Mouse (Mus musculus) telencephalon, adult 2 months (tissue): ENCODE measurements around the gene Cttnbp2nl.

ENCODE experiments used
- DNase-seq: peaks from one replicate; pipeline ENCODE4 v3.0.0-alpha.2; 2011; ENCODE audit warnings: low read depth, low spot score

Gene Cttnbp2nl

DNA sequence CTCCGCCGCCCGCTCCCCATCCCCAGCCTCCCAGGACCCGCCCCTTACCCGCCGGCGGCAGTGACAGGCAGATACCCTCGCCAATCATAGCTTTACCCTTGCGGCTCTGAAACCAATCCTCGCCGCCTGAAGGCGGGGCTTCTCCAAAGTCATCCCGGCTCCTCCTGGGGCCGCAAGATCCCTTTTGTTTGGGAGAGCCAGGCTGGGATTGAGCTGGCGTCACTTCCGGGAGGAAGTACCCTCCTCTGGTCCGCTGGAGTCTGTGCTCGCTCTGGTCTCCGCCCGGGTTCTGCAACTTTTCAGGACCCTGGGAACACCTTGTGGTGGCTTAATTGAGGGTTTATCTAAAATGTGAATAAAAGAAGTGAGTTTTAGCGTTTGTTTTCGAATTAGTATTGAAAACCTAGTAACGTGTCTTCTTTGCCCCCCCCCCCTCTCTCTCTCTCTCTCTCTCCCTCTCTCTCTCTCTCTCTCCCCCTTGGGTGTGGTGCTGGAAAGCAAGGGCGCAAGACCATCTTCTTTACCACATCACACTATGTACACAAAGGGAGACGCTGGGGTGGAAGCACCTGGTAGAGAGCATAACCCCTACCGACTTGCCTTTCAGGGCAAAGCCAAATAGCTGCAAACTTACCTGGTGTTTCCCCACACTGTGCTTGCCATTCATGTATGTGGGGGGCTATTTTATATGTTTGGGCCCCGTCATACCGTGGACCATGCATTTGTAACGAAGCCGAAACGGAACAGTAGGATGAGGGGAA is at the start of gene Cttnbp2nl:
Cttnbp2nl (minus strand) TSS at position 210 of the 761 bp plus-strand sequence.
- peak; percentile 99 for DNase-seq

GRCm38 (mm10) chr3:105100270-105100589 is 47.3 kb upstream of the Cttnbp2nl start:
- no peak for DNase-seq

DNA sequence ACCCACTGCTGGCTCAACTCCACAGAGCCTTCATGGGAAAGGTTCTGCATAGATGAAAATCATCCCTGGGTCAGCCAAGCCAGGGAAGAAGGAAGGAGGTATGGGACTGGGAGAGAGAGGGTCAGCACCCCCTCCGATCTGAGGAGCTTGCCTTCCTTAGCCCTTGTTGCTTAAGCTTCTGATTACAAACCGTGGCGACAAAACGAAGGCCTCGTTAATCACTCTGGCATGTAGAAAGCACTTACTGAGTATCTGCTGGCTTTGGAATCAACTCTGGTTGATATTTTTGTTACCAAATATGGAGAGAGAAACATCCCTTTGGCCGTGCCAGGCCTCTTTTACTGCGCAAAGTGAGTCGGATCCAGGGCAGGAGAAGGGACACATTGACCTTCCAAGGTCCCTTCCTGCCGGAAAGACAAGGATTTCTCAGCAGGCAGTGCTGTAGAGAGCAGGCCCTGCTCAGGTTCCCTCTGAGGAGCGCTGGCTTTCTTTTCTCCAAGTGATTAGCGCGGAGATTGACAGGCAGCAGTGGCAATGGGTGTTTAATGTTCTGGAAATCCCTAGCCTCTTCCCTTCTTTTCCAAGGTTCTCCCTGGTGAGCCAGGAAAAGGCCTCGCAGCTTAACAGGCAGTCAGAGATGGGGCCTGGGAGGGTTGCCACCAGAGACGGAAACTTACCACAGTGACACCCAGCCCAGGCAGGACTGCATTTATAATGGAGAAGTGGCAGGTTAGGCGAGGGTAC is 46.8 kb upstream of the Cttnbp2nl start:
- DNase-seq = no peak

DNA sequence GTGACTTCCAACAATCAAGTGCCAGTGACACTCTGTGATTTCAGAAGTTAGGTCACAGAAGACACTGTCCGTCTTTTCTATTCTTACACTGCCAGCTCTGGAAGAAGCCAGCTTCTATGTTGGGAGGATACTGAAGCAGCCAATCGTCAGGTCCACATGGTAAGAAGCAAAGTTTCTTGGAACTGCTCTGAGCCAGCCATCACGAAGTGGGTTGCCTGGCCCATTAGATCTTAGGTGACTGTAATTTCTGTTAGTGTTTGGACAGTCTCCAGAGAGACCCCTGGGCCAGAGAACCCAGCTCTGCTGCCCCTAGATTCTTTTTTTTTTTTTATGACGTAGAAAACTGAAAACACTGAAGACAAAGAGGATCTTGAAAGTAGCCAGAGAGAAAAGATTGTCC is 44.6 kb upstream of the Cttnbp2nl start:
- DNase-seq = no peak

DNA sequence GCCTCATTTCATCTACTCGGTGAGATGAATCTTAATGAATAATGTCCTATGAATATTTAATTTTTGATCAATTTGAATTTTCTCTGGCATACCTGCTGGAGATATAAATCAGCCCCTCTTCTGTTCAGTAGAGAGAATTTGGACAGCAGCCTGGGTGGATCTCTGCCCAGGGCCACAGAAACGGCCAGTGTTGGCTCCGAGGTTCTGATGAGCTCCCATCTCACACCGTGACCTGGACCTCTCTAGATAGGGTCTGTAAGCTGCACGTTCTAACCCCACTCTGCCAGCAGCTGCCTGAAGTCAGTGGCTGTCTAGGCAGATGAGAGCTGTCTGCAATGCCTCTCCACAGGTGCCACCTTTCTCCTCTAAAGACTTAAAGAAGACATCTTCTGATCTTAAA is 42.1 kb upstream of the Cttnbp2nl start:
- DNase-seq = no peak

DNA sequence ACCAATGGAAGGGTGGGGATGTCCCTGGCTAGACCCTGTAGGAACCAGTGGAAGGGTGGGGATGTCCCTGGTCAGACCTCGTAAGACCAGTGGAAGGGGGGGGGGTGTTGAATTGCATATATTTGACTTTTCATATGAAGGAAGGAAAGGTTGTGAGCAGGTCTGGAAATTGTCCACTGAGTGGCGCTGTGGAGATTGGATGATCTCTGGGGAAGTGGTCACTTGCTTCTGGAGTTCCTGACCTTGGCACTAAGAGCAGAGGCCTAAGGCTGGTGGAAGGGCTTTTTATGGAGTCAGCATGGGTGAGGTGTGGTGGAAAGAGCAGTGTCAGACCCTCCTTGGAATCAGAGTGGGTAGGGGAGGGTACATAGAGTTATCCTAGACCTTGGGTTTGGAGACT is 41.5 kb upstream of the Cttnbp2nl start:
- no peak for DNase-seq

DNA sequence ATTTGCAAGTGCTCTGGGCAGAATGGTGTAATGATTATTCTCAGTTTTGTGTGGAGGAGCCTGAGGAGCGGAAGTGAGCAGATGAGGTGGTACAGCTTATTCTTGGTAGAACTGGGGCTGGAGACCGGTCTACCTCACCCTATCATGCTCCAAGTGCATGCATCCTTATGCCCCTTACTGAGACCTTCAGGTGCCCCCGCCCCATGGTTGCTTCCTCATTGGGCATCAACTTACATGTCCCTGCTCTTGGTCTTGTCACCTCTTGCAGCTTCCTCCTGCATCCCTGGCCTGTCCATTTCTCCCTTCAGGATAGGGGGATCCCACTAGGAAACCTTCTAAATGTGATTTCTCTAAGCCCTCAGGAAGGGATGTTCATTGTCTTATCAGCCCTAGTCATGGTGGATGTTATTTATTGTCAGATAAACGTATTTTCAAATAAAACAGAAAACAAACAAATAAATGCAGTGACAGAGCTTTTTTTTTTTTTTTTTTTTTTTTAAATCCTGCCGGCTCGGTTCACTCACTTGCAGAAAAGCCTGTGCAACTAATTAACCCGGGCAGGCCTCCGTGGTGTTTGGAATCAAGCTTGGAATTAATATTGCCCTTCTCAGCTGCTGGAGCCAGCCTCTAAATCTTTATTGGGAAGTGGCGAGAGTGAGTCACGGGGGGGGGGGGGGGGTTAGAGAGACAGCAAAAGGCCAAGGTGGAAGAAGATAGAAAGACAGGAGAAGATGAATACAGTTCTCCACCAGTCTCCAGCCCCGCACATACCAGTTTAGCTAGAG is 40.0 kb upstream of the Cttnbp2nl start:
- DNase-seq = no peak

DNA sequence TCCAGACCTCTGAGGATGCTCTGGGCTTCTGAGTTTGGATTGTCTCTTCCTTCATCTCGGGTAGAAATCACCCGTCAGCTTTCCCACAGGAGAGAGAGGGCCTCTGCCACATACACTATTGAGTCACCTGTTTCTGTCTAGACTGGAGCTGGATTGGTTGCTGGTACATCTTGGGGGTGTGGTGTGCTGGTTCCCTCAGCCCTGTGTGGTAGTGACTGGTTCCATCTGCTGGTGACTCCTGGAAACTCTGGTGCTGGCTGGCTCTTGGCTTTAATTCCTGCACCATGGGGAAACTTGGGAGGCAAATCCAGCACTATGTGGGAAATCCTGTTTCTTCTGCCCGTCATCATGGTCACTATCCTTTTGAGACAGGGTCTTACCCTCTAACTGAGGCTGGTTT is 38.0 kb upstream of the Cttnbp2nl start:
- DNase-seq = peak; percentile 39

GRCm38 (mm10) chr3:105090147-105090546 is 37.2 kb upstream of the Cttnbp2nl start:
- DNase-seq = no peak

DNA sequence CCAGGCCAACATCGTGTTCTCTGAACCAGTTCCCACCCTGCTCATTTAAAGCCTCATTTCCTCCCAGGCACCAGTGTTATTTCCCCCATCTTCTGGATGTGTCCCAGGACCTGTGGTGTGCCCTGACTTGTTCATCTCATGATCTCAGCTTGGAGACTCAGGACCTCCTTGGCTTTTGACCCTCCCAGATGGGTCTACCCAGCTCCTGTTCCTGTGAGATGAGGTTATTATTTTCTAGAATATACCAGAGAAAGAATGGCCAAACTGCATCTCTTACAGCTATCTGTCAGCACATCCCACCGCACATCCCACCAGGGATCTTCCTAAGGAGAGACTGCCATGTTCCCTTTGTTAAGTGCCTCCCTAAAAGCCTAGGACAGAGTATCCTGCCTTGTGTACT is 35.7 kb upstream of the Cttnbp2nl start:
- no peak for DNase-seq

DNA sequence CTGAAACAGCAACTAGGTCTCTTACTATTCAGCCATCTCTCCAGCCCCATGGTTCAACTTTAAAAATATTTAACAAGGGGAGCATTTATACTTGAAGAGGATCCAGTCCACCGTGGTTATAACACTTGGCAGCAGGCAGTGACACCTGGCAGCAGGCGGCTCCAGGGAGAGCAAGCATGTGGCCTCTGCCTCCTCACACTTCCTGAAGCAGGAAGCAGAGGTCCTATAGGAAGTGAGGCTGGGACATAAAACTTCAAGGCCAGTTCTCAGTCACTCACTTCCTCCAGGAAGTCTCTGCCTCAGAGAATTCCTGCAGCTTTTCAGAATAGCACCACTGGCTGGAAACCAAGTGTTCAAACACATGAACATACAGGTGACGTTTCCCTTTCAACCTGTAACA is 34.4 kb upstream of the Cttnbp2nl start:
- no peak for DNase-seq

DNA sequence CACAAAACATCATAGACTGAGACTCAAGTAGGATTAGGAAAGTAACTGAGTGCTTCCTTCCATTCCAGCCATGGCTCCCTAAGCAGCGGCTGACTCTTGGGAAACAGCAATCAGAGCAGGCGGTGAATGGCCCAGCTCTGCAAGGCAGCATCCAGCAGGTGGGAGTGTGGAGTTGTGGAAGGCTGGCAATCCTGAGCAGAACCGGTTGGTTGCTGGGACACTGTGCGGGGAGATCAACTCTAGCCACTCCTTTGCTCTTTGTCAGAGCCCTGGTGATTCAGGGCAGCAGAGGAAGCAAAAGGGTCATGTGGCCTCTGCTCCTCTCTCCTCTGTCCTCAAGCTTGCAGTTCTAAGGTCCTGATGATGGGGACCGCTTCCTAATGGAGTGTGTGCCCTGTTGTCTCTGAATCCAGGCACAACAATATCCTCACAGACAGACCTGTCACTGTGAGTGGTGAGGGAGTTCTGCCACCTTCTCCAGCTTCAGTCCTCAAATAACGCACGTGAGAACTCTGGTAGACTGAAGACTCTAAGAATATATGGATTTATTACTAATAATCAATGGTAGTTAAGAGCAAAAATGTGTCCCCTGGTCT is 25.4 kb upstream of the Cttnbp2nl start:
- DNase-seq = peak; percentile 38

DNA sequence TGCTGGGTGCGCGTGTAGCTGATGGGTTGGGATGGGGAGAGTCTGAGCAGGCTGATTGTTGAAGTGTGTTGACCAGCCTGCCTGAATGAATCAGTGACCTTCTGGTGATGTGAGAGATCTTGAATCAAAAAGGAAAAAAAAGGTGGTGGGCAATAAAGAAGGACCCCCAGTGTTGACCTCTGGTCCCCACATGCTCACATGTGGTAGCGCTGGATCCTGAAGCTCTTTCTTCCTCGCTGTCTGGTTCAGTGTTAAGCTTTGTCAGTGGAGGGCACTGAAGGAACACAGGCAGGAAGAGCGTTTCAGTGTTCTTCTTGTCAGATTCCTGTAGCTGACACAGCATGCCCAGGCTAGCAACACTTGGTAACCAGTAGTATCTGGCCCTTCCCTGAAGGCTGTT is 22.9 kb upstream of the Cttnbp2nl start:
- no peak for DNase-seq

DNA sequence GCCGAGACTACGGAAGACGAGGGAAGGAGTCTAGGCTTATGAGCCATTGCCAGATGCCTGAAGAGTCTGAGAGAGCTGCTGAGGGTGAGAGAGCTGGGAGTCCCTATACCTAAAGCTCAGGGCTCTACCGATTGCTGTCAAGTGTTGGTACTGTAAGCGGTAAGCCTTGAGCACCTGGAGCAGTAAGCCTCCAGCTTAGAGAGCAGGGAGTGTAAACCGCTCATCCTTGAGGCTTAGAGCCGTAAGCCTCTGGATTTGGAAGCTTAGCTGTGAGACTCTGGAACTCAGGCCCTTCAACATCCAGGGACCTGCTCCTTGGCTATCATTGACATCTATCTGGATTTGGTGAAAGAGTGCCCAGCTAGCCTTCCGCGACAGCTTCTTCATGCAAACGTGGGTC is 19.6 kb upstream of the Cttnbp2nl start:
- no peak for DNase-seq

GRCm38 (mm10) chr3:105071251-105071650 is 18.3 kb upstream of the Cttnbp2nl start:
- DNase-seq = no peak

GRCm38 (mm10) chr3:105070553-105070952 is 17.6 kb upstream of the Cttnbp2nl start:
- DNase-seq = no peak

DNA sequence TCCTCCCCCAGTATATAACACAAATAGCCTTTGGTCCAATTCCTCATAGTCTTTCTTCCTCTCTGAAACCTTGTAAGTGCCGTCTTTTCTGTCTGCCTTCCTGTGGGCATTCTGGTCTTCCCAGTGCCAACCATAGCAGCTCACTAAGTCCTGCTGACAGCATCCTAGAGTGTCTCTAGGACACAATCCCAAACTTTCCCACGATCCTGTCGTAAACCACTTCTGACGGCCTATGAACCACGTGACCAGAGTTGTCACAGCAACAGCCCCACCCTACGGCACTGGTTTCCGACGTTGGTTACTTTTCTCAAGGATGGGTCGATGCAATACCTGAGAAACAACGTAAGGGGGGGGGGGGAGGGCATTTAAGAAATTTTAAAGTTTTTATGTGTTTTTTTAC is 13.6 kb upstream of the Cttnbp2nl start, which contains the start of gene 4930564D02Rik:
4930564D02Rik (plus strand) TSS at position 301 of the 400 bp plus-strand sequence.
- no peak for DNase-seq

- no peak for DNase-seq
Measured at GRCm38 (mm10) chr3:105062676-105063075, 9.7 kb upstream of the Cttnbp2nl start.

GRCm38 (mm10) chr3:105061991-105062390 is 9.0 kb upstream of the Cttnbp2nl start:
- no peak for DNase-seq

DNA sequence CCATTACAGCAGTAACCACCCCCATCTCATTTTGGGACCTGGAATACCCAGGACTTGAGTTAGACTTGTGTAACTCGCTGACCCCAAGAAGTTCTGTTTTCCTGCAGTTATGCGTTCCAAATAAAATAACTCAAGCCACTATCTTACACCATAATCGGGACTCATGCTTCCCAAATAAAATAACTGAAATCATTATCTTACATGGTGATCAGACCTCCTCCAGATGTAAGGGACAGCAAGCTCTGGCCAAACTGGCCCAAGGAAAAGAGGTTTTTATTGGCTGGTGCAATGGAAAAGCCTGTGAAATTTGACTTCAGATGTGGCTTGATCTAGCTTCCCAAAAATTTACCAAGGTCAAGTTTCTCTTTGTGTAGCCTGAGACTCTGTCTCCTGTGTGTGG is 8.6 kb upstream of the Cttnbp2nl start:
- DNase-seq = no peak

DNA sequence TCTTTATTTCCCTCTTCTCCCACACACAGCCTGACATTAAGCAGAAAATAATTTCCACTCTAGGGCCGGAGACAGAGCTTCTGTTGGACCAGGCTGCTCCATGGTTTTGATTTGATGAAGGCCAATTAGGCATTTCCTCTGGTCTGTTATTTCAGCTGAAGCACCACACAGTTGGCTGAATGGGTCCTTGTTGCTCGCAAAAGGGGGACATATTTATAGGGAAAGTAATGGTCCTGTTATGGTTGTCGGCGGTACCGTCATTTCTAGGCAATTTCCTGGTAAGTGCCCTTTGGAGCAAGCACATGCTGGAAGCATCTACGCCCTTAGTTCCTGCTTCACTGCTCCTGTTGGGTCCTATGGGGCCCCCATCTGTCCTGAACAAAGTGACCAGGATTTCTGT is 8.0 kb upstream of the Cttnbp2nl start:
- no peak for DNase-seq

DNA sequence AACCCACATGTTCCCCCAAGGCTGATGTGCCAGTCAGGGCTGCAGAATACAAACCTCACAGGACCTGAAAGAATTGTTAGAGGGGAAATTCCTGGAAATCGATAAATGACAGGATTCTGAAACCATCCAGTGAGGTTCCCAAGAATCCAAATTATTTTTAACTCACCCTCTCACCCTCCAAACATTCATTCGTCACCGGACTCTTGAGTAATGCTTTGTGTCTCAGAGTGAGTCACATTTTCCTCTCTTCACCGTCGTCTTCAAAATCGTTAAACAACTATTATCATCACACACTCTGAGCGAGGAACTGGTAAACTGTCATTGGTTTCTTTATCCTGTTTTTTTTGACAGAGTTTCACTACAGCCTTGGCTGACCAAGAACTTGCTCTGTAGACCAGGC is 7.0 kb upstream of the Cttnbp2nl start:
- DNase-seq = no peak
